Mouse (Mus musculus) testis, adult 2 months (tissue): ENCODE measurements around the gene Nacc1.

ENCODE experiments used
- CTCF ChIP-seq: fragments of 200-500 bp; IDR thresholded peaks from 2 replicates; pipeline ENCODE4 v1.5.1; 2012; ENCODE audit warnings: low read depth, mild to moderate bottlenecking, inconsistent platforms, low read length, moderate library complexity; ENCODE audit not compliant: control insufficient read depth, insufficient read depth, insufficient replicate concordance
- POLR2A ChIP-seq: fragments of 200-500 bp; IDR thresholded peaks from 2 replicates; pipeline ENCODE4 v1.6.1; 2012; ENCODE audit warnings: low read depth, mild to moderate bottlenecking, inconsistent platforms, low read length, moderate library complexity; ENCODE audit not compliant: control insufficient read depth

DNA sequence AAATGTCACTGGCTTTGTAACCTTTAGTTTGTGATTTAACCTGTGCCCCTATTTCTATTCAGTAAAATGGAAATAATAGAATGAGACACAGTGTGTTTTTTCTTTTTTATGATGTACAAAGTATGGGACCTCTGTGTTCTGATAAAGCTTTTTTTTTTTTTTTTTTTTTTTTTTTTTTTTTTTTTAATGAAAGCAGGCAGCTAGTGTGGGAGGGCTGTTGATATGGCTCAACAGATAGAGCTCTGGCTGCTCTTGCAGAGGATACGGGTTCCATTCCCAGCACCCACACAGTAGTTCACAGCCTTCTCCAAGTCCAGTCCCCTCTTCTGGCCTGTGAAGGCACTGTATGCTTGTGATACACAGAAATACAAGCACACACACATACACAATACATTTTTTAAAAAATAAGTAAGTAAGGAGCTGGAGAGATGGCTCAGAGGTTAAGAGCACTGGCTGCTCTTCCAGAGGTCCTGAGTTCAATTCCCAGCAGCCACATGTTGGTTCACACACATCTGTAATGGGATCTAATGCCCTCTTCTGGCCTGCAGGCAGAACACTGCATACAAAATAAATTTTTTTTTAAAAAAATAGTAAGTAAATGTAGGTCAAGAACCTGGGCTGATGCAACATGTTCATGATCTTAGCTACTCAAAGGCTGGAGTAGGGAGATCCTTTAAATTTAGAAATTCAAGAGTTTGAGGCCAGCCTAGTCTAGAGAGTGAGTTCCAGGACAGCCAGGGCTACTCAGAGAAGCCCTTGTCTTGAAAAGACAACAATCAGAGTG lies 45.9 kb downstream of the Nacc1 start:
- TF ChIP-seq CTCF (no peak), POLR2A (no peak)
